8 mouse cellular contexts compared by ENCODE assay signal in genomic region chr11:107914634-107915226, GRCm38 (mm10). TPM values are rescaled to one million over a fixed set of nuclear protein-coding genes. Genes with fewer than 3 reads are reported as not detected.
DNase-seq lines count a peak whose midpoint lies in the region; ATAC-seq and TF ChIP-seq lines count a peak whose summit lies in the region.

TSS of gene Cacng5 (minus strand) at chr11:107915055.

- H3K27me3 ChIP-seq in kidney, embryonic 15.5 days: peaks cover 53% of the 10 kb centered on the region
- peaks cover 47% of the 10 kb centered on the region for H3K27me3 ChIP-seq in forebrain, embryonic 12.5 days
- peaks cover 29% of the 10 kb centered on the region for H3K27me3 ChIP-seq in neural tube, embryonic 13.5 days

- H3K27ac ChIP-seq in kidney, embryonic 15.5 days: no peak within 1 kb of the TSS
- H3K27ac ChIP-seq in forebrain, embryonic 12.5 days: no peak within 1 kb of the TSS
- H3K27ac ChIP-seq in neural tube, embryonic 13.5 days (replicated peaks): no peak within 1 kb of the TSS

- no peaks in the 10 kb centered on the region for H3K9me3 ChIP-seq in kidney, embryonic 15.5 days (replicated peaks)
- no peaks in the 10 kb centered on the region for H3K9me3 ChIP-seq in forebrain, embryonic 12.5 days
- H3K9me3 ChIP-seq in neural tube, embryonic 13.5 days: no peaks in the 10 kb centered on the region; the same call in 1 of the 2 replicates

- H3K4me2 ChIP-seq in kidney, embryonic 15.5 days: peak within 1 kb of the TSS; percentile 60
- H3K4me2 ChIP-seq in forebrain, embryonic 12.5 days: peak within 1 kb of the TSS; percentile 56
- H3K4me2 ChIP-seq in neural tube, embryonic 13.5 days: peak within 1 kb of the TSS; percentile 62

- no peak for DNase-seq in kidney, adult 18-20 months
- DNase-seq in brain, embryonic 14.5 days (ENCODE audit: low read depth): peak; percentile 75
- DNase-seq in left cerebral cortex, postnatal 25 days (ENCODE audit: low spot score in 2 of 2): peak in 1 of 2 experiments; percentile 37
- no peak for DNase-seq in thymus, postnatal 14 days
- no peak for DNase-seq in cerebellum, postnatal 36 days

- H3K4me1 ChIP-seq in kidney, embryonic 15.5 days: peaks cover 5% of the 10 kb centered on the region; the same call in 1 of the 2 replicates
- peaks cover 28% of the 10 kb centered on the region for H3K4me1 ChIP-seq in forebrain, embryonic 12.5 days
- H3K4me1 ChIP-seq in neural tube, embryonic 13.5 days (replicated peaks): peaks cover 23% of the 10 kb centered on the region; the same call in 1 of the 2 replicates

- no peak for TF ChIP-seq POLR2A in brain, embryonic 14.5 days (IDR thresholded peaks at IDR 0.05; ENCODE audit: borderline replicate concordance, extremely low read depth, insufficient read depth, insufficient read length, poor library complexity, severe bottlenecking)

- intact Hi-C loops in left cerebral cortex, postnatal 25 days (cut with DNase I): no loop called here

- 6% methylated on average over 36 of the region's 36 CpGs for WGBS in kidney, embryonic 15.5 days
- WGBS in forebrain, embryonic 12.5 days: 5% methylated on average over 34 of the region's 36 CpGs
- 6% methylated on average over 36 of the region's 36 CpGs for whole genome bisulfite sequencing in neural tube, embryonic 13.5 days

- peak within 1 kb of the TSS; percentile 38 for H3K4me3 ChIP-seq in kidney, embryonic 15.5 days (replicated peaks)
- peak within 1 kb of the TSS; percentile 38 for H3K4me3 ChIP-seq in forebrain, embryonic 12.5 days (replicated peaks)
- H3K4me3 ChIP-seq in neural tube, embryonic 13.5 days: peak within 1 kb of the TSS; percentile 44

- H3K36me3 ChIP-seq in kidney, embryonic 15.5 days: no peaks in the 10 kb centered on the region
- no peaks in the 10 kb centered on the region for H3K36me3 ChIP-seq in forebrain, embryonic 12.5 days (replicated peaks)
- no peaks in the 10 kb centered on the region for H3K36me3 ChIP-seq in neural tube, embryonic 13.5 days

- peak; percentile 80; the same call in 1 of the 2 replicates for ATAC-seq in kidney, embryonic 15.5 days (replicated peaks; ENCODE audit: low FRiP score)
- peak; percentile 83 for ATAC-seq in forebrain, embryonic 12.5 days (ENCODE audit: low FRiP score)
- ATAC-seq in neural tube, embryonic 13.5 days (ENCODE audit: low read depth): peak; percentile 65; the same call in 1 of the 2 replicates

- H3K9ac ChIP-seq in kidney, embryonic 15.5 days: no peak within 1 kb of the TSS
- peak within 1 kb of the TSS; percentile 44 for H3K9ac ChIP-seq in forebrain, embryonic 12.5 days
- H3K9ac ChIP-seq in neural tube, embryonic 13.5 days: peak within 1 kb of the TSS; percentile 68

- TF ChIP-seq CTCF in brain, embryonic 14.5 days (IDR thresholded peaks at IDR 0.05; ENCODE audit: borderline replicate concordance, extremely low read depth, insufficient read depth, insufficient read length): no peak

RNA-seq across cellular contexts. Expression of gene Cacng5, which starts in this region (rescaled TPM):
- 0.35 and 1.2 TPM in 2 replicates for polyA plus RNA-seq in kidney, embryonic 15.5 days (2015; fragmentation: Nextera tagmentation; extraction: Ambion mirVana)
- polyA plus RNA-seq in brain, embryonic 14.5 days (2012; rRNA removed): 3.9 and 5.4 TPM in 2 replicates
- 1.0 and 1.3 TPM in 2 replicates for polyA plus RNA-seq in forebrain, embryonic 12.5 days (2016; fragmentation: Nextera tagmentation; extraction: Ambion mirVana)
- 10 to 100 TPM; 12.9 to 14.4 TPM for total RNA-seq in left cerebral cortex, postnatal 25 days (2021)
- 7.3 and 9.5 TPM in 2 replicates for polyA plus RNA-seq in neural tube, embryonic 13.5 days (2015; fragmentation: Nextera tagmentation; extraction: Ambion mirVana)
